16 mouse cellular contexts compared by ENCODE assay signal in genomic region chr16:8767133-8768052, GRCm38 (mm10). TPM values are rescaled to one million over a fixed set of nuclear protein-coding genes. Genes with fewer than 3 reads are reported as not detected.
DNase-seq lines count a peak whose midpoint lies in the region; ATAC-seq lines count a peak whose summit lies in the region.
"Had no signal": no experiment of that assay in that cellular context is flagged by ENCODE, and none has a peak within 500 bp of the region (broad histone marks: within the 10 kb centered on the region; RNA-seq: fewer than 3 reads in every experiment).

No protein-coding gene starts in this region.

- no peak overlapping the region for H3K9ac ChIP-seq in forebrain, embryonic 15.5 days (replicated peaks)
- H3K9ac ChIP-seq: lung, embryonic 15.5 days had no signal

- no peak overlapping the region for H3K4me2 ChIP-seq in forebrain, embryonic 15.5 days (replicated peaks)
- H3K4me2 ChIP-seq: lung, embryonic 15.5 days had no signal

- no peak for ATAC-seq in forebrain, embryonic 15.5 days (replicated peaks)
- ATAC-seq: inflammation-experienced regulatory T-cells, adult 6 months had no signal

- H3K4me3 ChIP-seq in macrophage (ENCODE audit: inconsistent target) = no peak overlapping the region
- H3K4me3 ChIP-seq in forebrain, embryonic 15.5 days = no peak overlapping the region
- H3K4me3 ChIP-seq: lung, embryonic 15.5 days had no signal

- H3K9me3 ChIP-seq in forebrain, embryonic 15.5 days = no peaks in the 10 kb centered on the region
- H3K9me3 ChIP-seq: lung, embryonic 15.5 days had no signal

- peak; percentile 31 for DNase-seq in layer of hippocampus, adult 9-11 months
- DNase-seq in layer of hippocampus, postnatal 36 days = no peak
- peak; percentile 77 for DNase-seq in R1 (ENCODE audit: low read depth, low spot score)
- peak; percentile 19 to 21 for DNase-seq in layer of hippocampus, postnatal 14 days (ENCODE audit: low spot score in 2 of 2)
- no peak for DNase-seq in urinary bladder, postnatal 25 days (ENCODE audit: low spot score)
- DNase-seq in embryo, embryonic 9.5 days (ENCODE audit: extremely low spot score) = no peak
- DNase-seq: B cell, adult 2 months; cerebellum, adult 8-10 months; embryo, embryonic 11 days; heart, postnatal 36 days; thymus, adult 18-20 months had no signal

- no peaks in the 10 kb centered on the region for H3K79me2 ChIP-seq in macrophage (ENCODE audit: inconsistent target)

- no peaks in the 10 kb centered on the region for H3K4me1 ChIP-seq in forebrain, embryonic 15.5 days
- H3K4me1 ChIP-seq: lung, embryonic 15.5 days had no signal

- no peaks in the 10 kb centered on the region for H3K27me3 ChIP-seq in forebrain, embryonic 15.5 days
- H3K27me3 ChIP-seq: lung, embryonic 15.5 days had no signal

- peak overlapping the region; percentile 32; the same call in 1 of the 2 replicates for H3K27ac ChIP-seq in macrophage
- no peak overlapping the region for H3K27ac ChIP-seq in forebrain, embryonic 15.5 days (replicated peaks)
- H3K27ac ChIP-seq: kidney, postnatal 0 days; lung, embryonic 15.5 days had no signal

- no peaks in the 10 kb centered on the region for H3K36me3 ChIP-seq in macrophage (ENCODE audit: inconsistent target)
- H3K36me3 ChIP-seq in forebrain, embryonic 15.5 days = no peaks in the 10 kb centered on the region
- H3K36me3 ChIP-seq: lung, embryonic 15.5 days had no signal

- WGBS in macrophage (ENCODE audit: missing documents) = 69% methylated on average over 11 of the region's 11 CpGs
- 92% methylated on average over 11 of the region's 11 CpGs for WGBS in forebrain, embryonic 15.5 days

RNA-seq across cellular contexts. Expression of gene Usp7, which starts 24.7 kb away (rescaled TPM):
- 100 to 1,000 TPM; 157 to 160 TPM for total RNA-seq in layer of hippocampus, postnatal 36 days (2021)
- 100 to 1,000 TPM; 149 to 167 TPM for total RNA-seq in layer of hippocampus, postnatal 14 days (2021)
- 100 to 1,000 TPM; 242 to 371 (median 322) TPM for total RNA-seq in macrophage (2018; cell fraction: chromatin; rRNA removed)
- total RNA-seq in macrophage (2018; cell fraction: cytosol; rRNA removed) = 10 to 100 TPM; 48.1 to 71.6 (median 62.1) TPM
- 100 to 1,000 TPM; 117 to 266 (median 159) TPM for total RNA-seq in macrophage (2018; cell fraction: nucleus; rRNA removed)
- 46.1 to 73.0 TPM (median 65.1 TPM) in 3 replicates for polyA plus RNA-seq in macrophage (2018)
- 31.7 and 38.5 TPM in 2 replicates for polyA plus RNA-seq in forebrain, embryonic 15.5 days (2015; fragmentation: Nextera tagmentation; extraction: Ambion mirVana)

Comparison
In these comparisons a context has a peak if more than half of its experiments do, and no peak if none do; other contexts are left out.
1. DNase-seq: peak in layer of hippocampus, adult 9-11 months (single experiment), R1 (single experiment) and layer of hippocampus, postnatal 14 days (2 of 2); none in layer of hippocampus, postnatal 36 days (0 of 2), urinary bladder, postnatal 25 days (single experiment) and embryo, embryonic 9.5 days (single experiment).